Mouse (Mus musculus) forebrain, embryonic 11.5 days (tissue): ENCODE measurements around the gene Ifnl3. TPM values are rescaled to one million over a fixed set of nuclear protein-coding genes. Genes with fewer than 3 reads are reported as not detected.
A peak's percentile ranks its signal among the peaks of the same experiment; 100 is the strongest.
"Not testable (repeated sequence)": the region's sequence is repeated elsewhere in the genome, so short reads cannot be mapped to it uniquely, and the experiment has no call there.

Source experiments
- ATAC-seq: fragments of 200-750 bp; cut with Nextera tagmentation; replicated peaks from 2 replicates; pipeline ENCODE4 v1.8.0; 2017; ENCODE audit warnings: moderate TSS enrichment; ENCODE audit not compliant: low FRiP score
- DNase-seq: peaks from one replicate; pipeline ENCODE4 v3.0.0-alpha.2; 2017; ENCODE audit warnings: low spot score
- H3K27ac ChIP-seq: fragments of 300-500 bp; sonication (generic); 2 replicates; pipeline ENCODE4 v1.5.1; 2014; ENCODE audit warnings: low read depth, low read length
- H3K27me3 ChIP-seq: fragments of 300-500 bp; sonication (generic); 2 replicates; pipeline ENCODE4 v1.6.1; 2014; ENCODE audit warnings: mild to moderate bottlenecking, low read length, mixed read lengths; ENCODE audit not compliant: control insufficient read depth, insufficient read depth
- H3K36me3 ChIP-seq: fragments of 300-500 bp; sonication (generic); 2 replicates; pipeline ENCODE4 v1.6.1; 2014; ENCODE audit warnings: mild to moderate bottlenecking, low read length, moderate library complexity, mixed read lengths; ENCODE audit not compliant: control insufficient read depth, insufficient read depth
- H3K4me1 ChIP-seq: fragments of 300-500 bp; sonication (generic); replicated peaks from 2 replicates; pipeline ENCODE4 v1.6.1; 2014; ENCODE audit warnings: low read length, mixed read lengths; ENCODE audit not compliant: control insufficient read depth, insufficient read depth
- H3K4me2 ChIP-seq: fragments of 300-500 bp; sonication (generic); 2 replicates; pipeline ENCODE4 v1.6.1; 2014; ENCODE audit warnings: low read depth, mild to moderate bottlenecking, low read length, moderate library complexity, mixed read lengths; ENCODE audit not compliant: severe bottlenecking
- H3K4me3 ChIP-seq: fragments of 300-500 bp; sonication (generic); 2 replicates; pipeline ENCODE4 v1.5.1; 2014; ENCODE audit warnings: low read depth, low read length
- H3K9ac ChIP-seq: fragments of 300-500 bp; sonication (generic); 2 replicates; pipeline ENCODE4 v1.6.1; 2014; ENCODE audit warnings: low read length
- H3K9me3 ChIP-seq: fragments of 300-500 bp; sonication (generic); 2 replicates; pipeline ENCODE4 v1.6.1; 2016; ENCODE audit warnings: low read length, mixed read lengths; ENCODE audit not compliant: control insufficient read depth
- WGBS: fragments of 180-500 bp; shearing (Covaris S2); extraction: QIAGEN DNeasy Blood & Tissue Kit; methylation state at CpG from one replicate; pipeline ENCODE4 v1.1.7; 2014; 5-methylcytosine and 5-hydroxymethylcytosine counted together
- polyA plus RNA-seq: library from polyadenylated mRNA; unstranded; fragments of >200 nt; fragmentation: Nextera tagmentation; extraction: Ambion mirVana; gene quantifications from 2 replicates; pipeline ENCODE4 v1.2.1, GENCODE M21; 2014

Gene Ifnl3
- not detected in 2 replicates for polyA plus RNA-seq

DNA sequence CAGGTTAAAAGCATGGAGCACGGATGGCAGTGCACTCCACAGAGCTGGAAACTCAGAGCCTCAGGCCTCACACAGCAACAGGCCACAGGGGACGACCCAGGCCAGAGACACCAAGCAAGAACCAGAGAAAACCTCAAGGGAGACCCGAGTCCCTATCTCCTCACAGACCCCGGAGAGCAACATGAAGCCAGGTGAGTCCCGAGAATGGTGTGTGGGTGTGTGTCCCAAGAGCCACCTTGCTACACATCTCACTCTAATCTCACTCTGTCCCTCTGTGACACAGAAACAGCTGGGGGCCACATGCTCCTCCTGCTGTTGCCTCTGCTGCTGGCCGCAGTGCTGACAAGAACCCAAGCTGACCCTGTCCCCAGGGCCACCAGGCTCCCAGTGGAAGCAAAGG, at the start of gene Ifnl3:
Gene Ifnl3, plus strand, starts transcription at position 301 of the 400 bp plus-strand sequence.
- 69% methylated on average over 5 of the region's 6 CpGs for WGBS
- not testable (repeated sequence) for H3K9ac ChIP-seq

GRCm38 (mm10) chr7:28476191-28476590, 46.4 kb upstream of the Ifnl3 start:
- Histone ChIP-seq H3K27me3 (no peaks in the 10 kb centered on the region), H3K4me1 (no peaks in the 10 kb centered on the region), H3K9me3 (no peaks in the 10 kb centered on the region), H3K4me3 (no peak overlapping the region), H3K9ac (no peak overlapping the region), H3K36me3 (no peaks in the 10 kb centered on the region), H3K27ac (no peak overlapping the region), H3K4me2 (no peak overlapping the region)
- DNase-seq (no peak), ATAC-seq (no peak)
- 84% methylated on average over 6 of the region's 6 CpGs for WGBS

More for the DNA sequence above, at the start of gene Ifnl3:
- H3K27ac ChIP-seq, H3K4me2 ChIP-seq, H3K27me3 ChIP-seq, H3K4me3 ChIP-seq, H3K9me3 ChIP-seq, DNase-seq, H3K4me1 ChIP-seq, ATAC-seq, H3K36me3 ChIP-seq: not testable (repeated sequence)

- Histone ChIP-seq H3K4me2 (no peak overlapping the region), H3K27me3 (no peaks in the 10 kb centered on the region), H3K9me3 (no peaks in the 10 kb centered on the region), H3K9ac (no peak overlapping the region), H3K4me1 (no peaks in the 10 kb centered on the region), H3K4me3 (no peak overlapping the region), H3K27ac (no peak overlapping the region), H3K36me3 (no peaks in the 10 kb centered on the region)
- DNase-seq (no peak), ATAC-seq (no peak)
- 87% methylated on average over 5 of the region's 5 CpGs for WGBS
Observed at GRCm38 (mm10) chr7:28477363-28477762, 45.3 kb upstream of the Ifnl3 start.

GRCm38 (mm10) chr7:28478854-28479253, 43.8 kb upstream of the Ifnl3 start:
- Histone ChIP-seq H3K4me2 (no peak overlapping the region), H3K36me3 (no peaks in the 10 kb centered on the region), H3K27me3 (no peaks in the 10 kb centered on the region), H3K9me3 (no peaks in the 10 kb centered on the region), H3K4me1 (no peaks in the 10 kb centered on the region), H3K4me3 (no peak overlapping the region), H3K9ac (no peak overlapping the region), H3K27ac (no peak overlapping the region)
- 10% methylated on average over 8 of the region's 8 CpGs for WGBS
- DNase-seq (peak; percentile 65), ATAC-seq (no peak)

GRCm38 (mm10) chr7:28482854-28483253, 39.8 kb upstream of the Ifnl3 start:
- ATAC-seq (no peak), DNase-seq (no peak)
- H3K4me3 ChIP-seq, result no peak overlapping the region
- no peak overlapping the region for H3K27ac ChIP-seq
- no peaks in the 10 kb centered on the region for H3K36me3 ChIP-seq
- 86% methylated on average over 11 of the region's 11 CpGs for whole genome bisulfite sequencing
- H3K27me3 ChIP-seq, result peaks cover 2% of the 10 kb centered on the region; the same call in 1 of the 2 replicates
- no peak overlapping the region for H3K4me2 ChIP-seq
- H3K9me3 ChIP-seq, result no peaks in the 10 kb centered on the region
- H3K4me1 ChIP-seq, result no peaks in the 10 kb centered on the region
- no peak overlapping the region for H3K9ac ChIP-seq

DNA sequence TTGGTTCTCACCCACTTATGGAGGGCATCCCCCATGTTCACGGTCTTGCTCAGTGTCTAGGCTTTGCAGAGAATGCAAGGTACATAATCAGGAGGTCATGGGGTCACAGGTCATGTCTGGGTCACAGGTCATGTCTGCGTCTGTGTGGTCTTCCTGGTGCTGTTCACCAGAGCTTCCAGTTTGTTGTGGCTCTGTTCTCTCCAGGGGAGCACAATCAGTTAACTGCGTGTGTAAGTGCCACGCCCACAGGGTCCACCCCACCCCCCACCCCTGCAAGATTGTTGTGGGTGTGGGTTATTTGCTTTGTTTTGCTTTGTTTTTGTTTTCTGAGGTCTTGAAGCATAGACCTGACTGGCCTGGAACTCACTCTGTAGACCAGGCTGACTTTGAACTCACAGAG, 38.4 kb upstream of the Ifnl3 start:
- Histone ChIP-seq H3K9ac (no peak overlapping the region), H3K9me3 (no peaks in the 10 kb centered on the region), H3K27me3 (peaks cover 4% of the 10 kb centered on the region; the same call in 1 of the 2 replicates), H3K4me3 (no peak overlapping the region), H3K36me3 (no peaks in the 10 kb centered on the region), H3K4me1 (no peaks in the 10 kb centered on the region; the same call in 1 of the 2 replicates), H3K4me2 (no peak overlapping the region), H3K27ac (no peak overlapping the region)
- 37% methylated on average over 4 of the region's 4 CpGs for WGBS
- no peak for DNase-seq
- no peak for ATAC-seq

GRCm38 (mm10) chr7:28488030-28488491, 34.6 kb upstream of the Ifnl3 start:
- no peaks in the 10 kb centered on the region for H3K36me3 ChIP-seq
- DNase-seq (no peak), ATAC-seq (no peak)
- no peaks in the 10 kb centered on the region for H3K9me3 ChIP-seq
- 3% methylated on average over 16 of the region's 16 CpGs for WGBS
- H3K27me3 ChIP-seq, result peaks cover 4% of the 10 kb centered on the region; the same call in 1 of the 2 replicates
- H3K4me3 ChIP-seq, result no peak overlapping the region
- no peaks in the 10 kb centered on the region; the same call in 1 of the 2 replicates for H3K4me1 ChIP-seq
- no peak overlapping the region for H3K27ac ChIP-seq
- H3K4me2 ChIP-seq, result peak overlapping the region; percentile 19; the same call in 1 of the 2 replicates
- H3K9ac ChIP-seq, result no peak overlapping the region

DNA sequence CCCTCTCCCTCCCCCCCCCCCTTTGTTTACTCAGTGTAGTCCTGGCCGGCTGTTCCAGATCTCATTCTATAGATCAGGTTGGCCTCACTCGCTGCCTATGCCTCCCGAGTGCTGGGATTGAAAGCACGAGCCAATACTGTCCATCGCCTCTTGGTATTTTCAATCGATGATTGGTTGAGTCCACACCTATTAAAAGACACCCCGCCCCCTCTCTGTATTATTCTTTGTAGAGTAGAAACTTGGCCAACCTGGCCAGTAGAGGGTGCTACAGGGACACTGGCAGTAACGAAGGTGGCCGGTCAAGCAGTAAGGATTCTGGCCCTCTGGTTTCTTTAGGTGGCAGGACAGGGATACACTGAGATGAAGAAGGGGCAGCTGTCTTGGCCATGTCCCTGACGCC, 32.2 kb upstream of the Ifnl3 start:
- Histone ChIP-seq H3K4me1 (no peaks in the 10 kb centered on the region; the same call in 1 of the 2 replicates), H3K9ac (no peak overlapping the region), H3K9me3 (no peaks in the 10 kb centered on the region), H3K27me3 (peaks cover 4% of the 10 kb centered on the region; the same call in 1 of the 2 replicates), H3K4me3 (no peak overlapping the region), H3K27ac (no peak overlapping the region), H3K4me2 (0 out of 2 replicates have a peak overlapping the region, but pooled peaks have one; percentile 8), H3K36me3 (no peaks in the 10 kb centered on the region)
- DNase-seq, result peak; percentile 65
- no peak for ATAC-seq
- WGBS, result 3% methylated on average over 10 of the region's 10 CpGs

GRCm38 (mm10) chr7:28490903-28491302, 31.7 kb upstream of the Ifnl3 start:
- Histone ChIP-seq H3K27me3 (peaks cover 4% of the 10 kb centered on the region; the same call in 1 of the 2 replicates), H3K4me2 (0 out of 2 replicates have a peak overlapping the region, but pooled peaks have one; percentile 8), H3K9ac (no peak overlapping the region), H3K27ac (no peak overlapping the region), H3K4me3 (no peak overlapping the region), H3K4me1 (no peaks in the 10 kb centered on the region; the same call in 1 of the 2 replicates), H3K9me3 (no peaks in the 10 kb centered on the region), H3K36me3 (no peaks in the 10 kb centered on the region)
- DNase-seq (no peak), ATAC-seq (no peak)
- 28% methylated on average over 14 of the region's 14 CpGs for WGBS
